ENCODE assay signal across 8 mouse cellular contexts in genomic region chr3:84582913-84583276, GRCm38 (mm10). TPM values are rescaled to one million over a fixed set of nuclear protein-coding genes. Genes with fewer than 3 reads are reported as not detected.
DNase-seq lines count a peak whose midpoint lies in the region; ATAC-seq and TF ChIP-seq lines count a peak whose summit lies in the region.

No protein-coding gene starts in this region.

- no peaks in the 10 kb centered on the region for H3K27me3 ChIP-seq in embryonic facial prominence, embryonic 14.5 days (replicated peaks; ENCODE audit: control insufficient read depth, insufficient read depth, low read length)
- no peaks in the 10 kb centered on the region for H3K27me3 ChIP-seq in intestine, embryonic 15.5 days (replicated peaks)
- H3K27me3 ChIP-seq in neural tube, embryonic 12.5 days (replicated peaks): no peaks in the 10 kb centered on the region

- peak overlapping the region; percentile 55 for H3K4me2 ChIP-seq in embryonic facial prominence, embryonic 14.5 days (ENCODE audit: low read depth, low read length)
- H3K4me2 ChIP-seq in intestine, embryonic 15.5 days (replicated peaks): peak overlapping the region; percentile 83
- H3K4me2 ChIP-seq in neural tube, embryonic 12.5 days (replicated peaks): peak overlapping the region; percentile 87

- peak overlapping the region; percentile 95 for H3K4me3 ChIP-seq in lung, adult 2 months (replicated peaks; ENCODE audit: extremely low read depth, low read depth, low read length)
- H3K4me3 ChIP-seq in embryonic facial prominence, embryonic 14.5 days (ENCODE audit: low read depth, low read length): peak overlapping the region; percentile 70
- peak overlapping the region; percentile 81 for H3K4me3 ChIP-seq in intestine, embryonic 15.5 days (replicated peaks)
- peak overlapping the region; percentile 74 for H3K4me3 ChIP-seq in neural tube, embryonic 12.5 days

- H3K9ac ChIP-seq in embryonic facial prominence, embryonic 14.5 days (ENCODE audit: low read depth, low read length): peak overlapping the region; percentile 79
- peak overlapping the region; percentile 80 for H3K9ac ChIP-seq in intestine, embryonic 15.5 days
- peak overlapping the region; percentile 79 for H3K9ac ChIP-seq in neural tube, embryonic 12.5 days

- no peaks in the 10 kb centered on the region; the same call in 1 of the 2 replicates for H3K4me1 ChIP-seq in lung, adult 2 months (ENCODE audit: control insufficient read depth, insufficient read depth, low read length)
- peaks cover 23% of the 10 kb centered on the region; the same call in 1 of the 2 replicates for H3K4me1 ChIP-seq in embryonic facial prominence, embryonic 14.5 days (ENCODE audit: control insufficient read depth, insufficient read depth, low read length)
- peaks cover 13% of the 10 kb centered on the region for H3K4me1 ChIP-seq in intestine, embryonic 15.5 days (replicated peaks)
- H3K4me1 ChIP-seq in neural tube, embryonic 12.5 days: peaks cover 18% of the 10 kb centered on the region

- H3K36me3 ChIP-seq in embryonic facial prominence, embryonic 14.5 days (ENCODE audit: control insufficient read depth, insufficient read depth, low read length): no peaks in the 10 kb centered on the region
- H3K36me3 ChIP-seq in intestine, embryonic 15.5 days: no peaks in the 10 kb centered on the region
- no peaks in the 10 kb centered on the region for H3K36me3 ChIP-seq in neural tube, embryonic 12.5 days

- H3K27ac ChIP-seq in embryonic facial prominence, embryonic 14.5 days (replicated peaks; ENCODE audit: low read depth, low read length): peak overlapping the region; percentile 89
- peak overlapping the region; percentile 95 for H3K27ac ChIP-seq in intestine, embryonic 15.5 days
- H3K27ac ChIP-seq in neural tube, embryonic 12.5 days: peak overlapping the region; percentile 74; the same call in 1 of the 2 replicates

- no peaks in the 10 kb centered on the region for H3K9me3 ChIP-seq in embryonic facial prominence, embryonic 14.5 days (ENCODE audit: control insufficient read depth, low read length)
- no peaks in the 10 kb centered on the region for H3K9me3 ChIP-seq in intestine, embryonic 15.5 days
- no peaks in the 10 kb centered on the region for H3K9me3 ChIP-seq in neural tube, embryonic 12.5 days

- no peak for TF ChIP-seq CTCF in lung, adult 2 months (IDR thresholded peaks at IDR 0.05; ENCODE audit: insufficient read depth, low read length)

- TF ChIP-seq POLR2A in lung, adult 2 months (IDR thresholded peaks at IDR 0.05; ENCODE audit: borderline replicate concordance, extremely low read depth, low read depth, low read length): no peak; the same call in 1 of the 2 replicates

- no peak for DNase-seq in lung, adult 2 months
- no peak for DNase-seq in lung, postnatal 36 days
- no peak for DNase-seq in embryonic facial prominence, embryonic 14.5 days (ENCODE audit: low spot score)
- no peak for DNase-seq in left cerebral cortex, adult 8-10 months (ENCODE audit: low spot score in 2 of 2)
- no peak for DNase-seq in embryo, embryonic 10.5 days (ENCODE audit: low spot score)
- DNase-seq in layer of hippocampus, adult 9-11 months: no peak

- under 1% methylated on average over 27 of the region's 27 CpGs for WGBS in lung, adult 2 months
- under 1% methylated on average over 27 of the region's 27 CpGs for WGBS in embryonic facial prominence, embryonic 14.5 days
- under 1% methylated on average over 27 of the region's 27 CpGs for WGBS in intestine, embryonic 15.5 days
- under 1% methylated on average over 27 of the region's 27 CpGs for WGBS in neural tube, embryonic 12.5 days

- ATAC-seq in embryonic facial prominence, embryonic 14.5 days (ENCODE audit: low read depth): peak; percentile 50; the same call in 1 of the 2 replicates
- no peak; the same call in 1 of the 2 replicates for ATAC-seq in intestine, embryonic 15.5 days
- no peak; the same call in none of the 2 replicates for ATAC-seq in neural tube, embryonic 12.5 days (ENCODE audit: low FRiP score, low read depth)

RNA-seq across cellular contexts. Expression of gene Arfip1, which starts 0.5 kb away (rescaled TPM):
- polyA plus RNA-seq in lung, adult 2 months (2012; rRNA removed): 9.4 and 14.2 TPM in 2 replicates
- 55.3 and 56.5 TPM in 2 replicates for polyA plus RNA-seq in embryonic facial prominence, embryonic 14.5 days (2014; fragmentation: Nextera tagmentation; extraction: Ambion mirVana)
- polyA plus RNA-seq in intestine, embryonic 15.5 days (2015; fragmentation: Nextera tagmentation; extraction: Ambion mirVana): 47.0 and 53.1 TPM in 2 replicates
- polyA plus RNA-seq in neural tube, embryonic 12.5 days (2016; fragmentation: Nextera tagmentation; extraction: Ambion mirVana): 29.0 and 33.5 TPM in 2 replicates
- total RNA-seq in left cerebral cortex, adult 8-10 months (2022): 10 to 100 TPM; 19.3 to 22.5 (median 19.8) TPM

RNA-seq across cellular contexts. Expression of gene Tigd4, which starts 10.5 kb away (rescaled TPM):
- polyA plus RNA-seq in lung, adult 2 months (2012; rRNA removed): 0.04 TPM in 1 of 2 replicates, not detected in the other
- polyA plus RNA-seq in embryonic facial prominence, embryonic 14.5 days (2014; fragmentation: Nextera tagmentation; extraction: Ambion mirVana): 2.0 and 2.7 TPM in 2 replicates
- polyA plus RNA-seq in intestine, embryonic 15.5 days (2015; fragmentation: Nextera tagmentation; extraction: Ambion mirVana): not detected in 2 replicates
- polyA plus RNA-seq in neural tube, embryonic 12.5 days (2016; fragmentation: Nextera tagmentation; extraction: Ambion mirVana): 0.05 TPM in 2 replicates
- under 1 TPM; 0.13 to 0.21 (median 0.16) TPM for total RNA-seq in left cerebral cortex, adult 8-10 months (2022)
